Mouse (Mus musculus): ENCODE results near the gene Fcgrt. TPM values are rescaled to one million over a fixed set of nuclear protein-coding genes. Genes with fewer than 3 reads are reported as not detected.
A peak's percentile ranks its signal among the peaks of the same experiment; 100 is the strongest.
"Not testable (repeated sequence)": the region's sequence is repeated elsewhere in the genome, so short reads cannot be mapped to it uniquely, and the experiment has no call there.

The Fcgrt gene
- total RNA-seq, 2 experiments from 2014 or later = 22.0 to 69.0 TPM

- ATAC-seq (ENCODE audit: poor library complexity, severe bottlenecking) = no peak
Observed at GRCm38 (mm10) chr7:45112529-45112928, 8.9 kb upstream of the Fcgrt start.

DNA sequence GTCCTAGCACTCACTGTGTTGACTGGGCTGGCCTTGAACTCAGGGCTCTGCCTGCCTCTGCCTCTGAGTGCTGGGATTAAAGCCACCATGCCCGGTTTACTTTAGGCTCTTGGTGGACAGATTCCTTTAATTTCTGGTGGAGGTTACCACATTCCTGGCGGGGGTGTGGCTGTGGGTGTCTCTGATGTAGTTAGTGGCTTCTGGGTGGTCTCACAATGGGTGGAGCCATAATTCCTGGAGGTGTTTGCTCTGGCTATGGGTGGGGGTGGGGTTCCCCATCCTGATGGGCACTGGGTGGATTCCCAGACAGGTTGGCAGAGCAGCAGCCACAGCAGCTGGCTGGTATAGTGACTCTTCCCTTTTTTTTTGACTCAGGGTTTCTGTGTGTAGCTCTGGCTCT is 8.3 kb upstream of the Fcgrt start:
- ATAC-seq (ENCODE audit: poor library complexity, severe bottlenecking) = no peak

DNA sequence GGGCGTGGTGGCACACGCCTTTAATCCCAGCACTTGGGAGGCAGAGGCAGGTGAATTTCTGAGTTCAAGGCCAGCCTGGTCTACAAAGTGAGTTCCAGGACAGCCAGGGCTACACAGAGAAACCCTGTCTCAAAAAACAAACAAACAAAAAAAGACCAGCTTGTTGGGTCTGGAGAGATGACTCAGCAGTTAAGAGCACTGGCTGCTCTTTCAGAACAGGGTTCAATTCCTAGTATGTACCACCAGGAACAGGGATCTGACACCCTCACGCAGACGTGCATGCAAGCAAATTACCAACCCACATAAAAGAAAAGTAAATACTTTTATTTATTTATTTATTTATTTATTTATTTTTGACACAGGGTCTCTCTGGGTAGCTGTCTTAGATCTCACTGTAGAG is 6.4 kb upstream of the Fcgrt start:
- not testable (repeated sequence) for ATAC-seq (ENCODE audit: poor library complexity, severe bottlenecking)

DNA sequence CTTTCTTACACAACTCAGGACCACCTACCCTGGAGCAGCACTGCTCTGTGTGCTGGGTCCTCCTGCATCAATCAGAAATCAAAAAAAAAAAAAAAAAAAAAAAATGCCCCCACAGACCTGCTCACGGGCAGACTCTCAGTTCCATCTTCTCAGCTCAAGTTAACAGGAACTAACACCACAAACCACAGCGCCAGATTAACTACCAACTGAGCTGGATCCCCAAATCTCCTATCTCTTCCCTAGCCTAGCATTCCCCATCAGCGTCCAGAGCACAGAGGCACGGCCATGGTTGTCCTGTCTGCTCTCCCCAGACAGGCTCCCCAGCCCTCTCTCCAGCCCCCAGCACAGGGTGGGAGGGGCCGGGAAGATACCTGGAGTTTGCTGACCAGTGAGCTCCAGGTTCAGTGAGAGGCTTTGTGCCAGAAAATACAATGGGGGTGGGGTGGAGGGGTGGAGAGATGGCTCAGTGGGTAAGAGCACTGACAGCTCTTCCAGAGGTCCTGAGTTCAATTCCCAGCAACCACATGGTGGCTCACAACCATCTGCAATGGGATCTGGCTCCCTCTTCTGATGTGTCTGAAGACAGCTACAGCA is 3.5 kb upstream of the Fcgrt start:
- ATAC-seq (ENCODE audit: poor library complexity, severe bottlenecking) = peak; percentile 39; the same call in 1 of the 2 replicates

- no peak for ATAC-seq (ENCODE audit: poor library complexity, severe bottlenecking)
Observed at GRCm38 (mm10) chr7:45106441-45106840, 2.8 kb upstream of the Fcgrt start.

DNA sequence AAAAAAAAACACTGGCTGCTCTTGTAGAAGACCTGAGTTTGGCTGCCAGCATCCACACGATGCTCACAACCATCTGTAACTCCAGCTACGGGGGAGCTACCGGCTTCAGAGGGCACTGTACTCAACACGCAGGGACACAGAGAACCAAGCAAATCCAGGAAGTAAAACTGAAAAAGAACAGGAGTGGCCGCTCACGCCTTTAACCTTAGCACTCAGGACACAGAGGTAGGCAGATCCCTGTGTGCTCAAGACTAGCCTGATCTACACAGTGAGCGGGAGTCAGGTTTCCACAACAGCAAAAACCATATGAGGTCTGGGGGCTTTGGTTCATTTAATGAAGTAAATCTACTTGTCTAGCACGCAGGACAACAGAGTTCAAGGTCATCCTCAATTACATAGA is 1.8 kb upstream of the Fcgrt start:
- ATAC-seq (ENCODE audit: poor library complexity, severe bottlenecking) = no peak

DNA sequence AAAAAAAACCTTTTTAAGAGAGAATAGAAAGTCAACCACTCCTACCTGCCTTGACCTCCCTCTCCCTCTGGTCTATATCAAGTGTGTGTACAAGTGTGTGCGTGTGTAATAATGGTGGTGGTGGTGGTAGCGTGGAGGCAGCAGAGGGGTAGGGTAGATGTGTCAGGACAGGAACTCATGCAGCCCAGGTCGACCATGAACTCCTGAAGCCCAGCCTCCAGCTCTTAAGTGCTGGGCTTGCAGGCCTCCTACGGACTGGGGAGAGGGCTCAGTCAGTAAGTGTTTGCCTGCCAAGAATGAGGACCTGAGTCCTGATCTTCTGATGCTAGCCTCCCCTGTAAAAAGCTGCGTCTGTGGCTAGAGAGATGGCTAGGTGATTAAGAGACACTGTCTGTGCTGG is 1.3 kb upstream of the Fcgrt start:
- ATAC-seq (ENCODE audit: poor library complexity, severe bottlenecking) = no peak

DNA sequence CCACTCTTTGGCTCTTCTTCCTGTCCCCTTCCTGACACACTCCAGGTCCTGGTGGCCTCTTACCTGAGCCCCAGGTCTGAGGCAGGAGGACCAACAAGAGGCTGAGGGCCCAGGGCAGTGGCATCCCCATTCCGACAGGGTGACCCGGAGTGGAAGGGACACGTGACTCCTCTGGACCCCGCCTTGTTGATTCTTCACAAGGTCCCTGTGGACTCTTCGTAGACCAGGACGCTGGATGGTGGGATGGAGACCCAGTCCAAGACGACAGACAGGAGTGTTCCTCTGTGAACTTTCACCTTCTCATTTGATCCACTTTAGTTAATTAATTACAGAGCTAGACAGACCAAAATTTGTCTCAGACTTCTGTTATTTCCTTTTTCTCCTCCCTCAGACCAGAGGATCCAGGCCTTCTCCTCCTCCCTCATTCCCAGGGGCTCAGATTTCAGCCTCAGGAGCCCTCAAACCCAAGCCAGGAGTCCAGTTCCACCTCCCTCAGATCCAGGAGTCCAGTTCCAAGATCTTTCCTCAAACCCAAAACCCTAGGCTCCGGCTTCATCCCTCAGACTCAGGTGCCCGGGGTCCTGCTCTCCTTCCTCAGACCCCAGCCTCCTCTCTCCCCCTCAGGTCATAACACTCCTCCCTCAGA is 588 bp downstream of the Fcgrt start:
- no peak for ATAC-seq (ENCODE audit: poor library complexity, severe bottlenecking)

DNA sequence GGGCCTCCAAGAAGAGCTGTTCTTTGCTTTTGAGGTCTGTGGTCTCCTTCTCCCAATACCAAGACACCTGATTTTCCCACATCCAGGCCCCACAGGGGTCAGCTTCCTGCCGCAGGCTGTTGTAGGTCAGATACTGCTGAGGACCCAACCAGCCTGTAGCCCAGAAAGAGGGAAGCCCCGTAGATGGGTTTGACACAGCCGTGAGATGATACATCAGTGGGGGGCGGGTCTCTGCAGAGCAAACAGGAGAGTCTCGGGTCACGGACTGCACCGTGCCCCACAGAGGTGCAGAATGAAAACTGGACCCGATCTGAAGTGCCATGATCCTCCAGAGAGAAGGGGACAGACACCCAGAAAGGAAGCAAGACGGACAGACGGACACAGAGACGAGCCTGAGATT is 1.2 kb downstream of the Fcgrt start:
- no peak for ATAC-seq (ENCODE audit: poor library complexity, severe bottlenecking)

DNA sequence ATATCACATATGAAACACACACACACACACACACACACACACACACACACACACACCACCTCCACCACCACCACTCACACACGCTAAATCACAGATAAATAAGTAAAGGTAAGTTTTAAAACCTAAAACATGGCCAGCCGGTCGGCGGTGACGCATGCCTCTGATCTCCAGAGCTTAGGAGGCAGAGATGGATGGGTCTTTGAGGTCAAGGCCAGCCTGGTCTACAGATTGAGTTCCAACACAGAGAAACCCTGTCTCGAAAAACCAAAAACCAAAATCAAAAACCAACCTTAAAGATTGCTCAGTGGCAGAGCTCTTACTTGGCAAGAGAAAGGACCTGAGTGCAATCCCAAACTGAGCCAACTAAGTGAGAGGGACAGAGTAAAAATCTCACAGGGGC is 3.6 kb downstream of the Fcgrt start:
- no peak for ATAC-seq (ENCODE audit: poor library complexity, severe bottlenecking)

DNA sequence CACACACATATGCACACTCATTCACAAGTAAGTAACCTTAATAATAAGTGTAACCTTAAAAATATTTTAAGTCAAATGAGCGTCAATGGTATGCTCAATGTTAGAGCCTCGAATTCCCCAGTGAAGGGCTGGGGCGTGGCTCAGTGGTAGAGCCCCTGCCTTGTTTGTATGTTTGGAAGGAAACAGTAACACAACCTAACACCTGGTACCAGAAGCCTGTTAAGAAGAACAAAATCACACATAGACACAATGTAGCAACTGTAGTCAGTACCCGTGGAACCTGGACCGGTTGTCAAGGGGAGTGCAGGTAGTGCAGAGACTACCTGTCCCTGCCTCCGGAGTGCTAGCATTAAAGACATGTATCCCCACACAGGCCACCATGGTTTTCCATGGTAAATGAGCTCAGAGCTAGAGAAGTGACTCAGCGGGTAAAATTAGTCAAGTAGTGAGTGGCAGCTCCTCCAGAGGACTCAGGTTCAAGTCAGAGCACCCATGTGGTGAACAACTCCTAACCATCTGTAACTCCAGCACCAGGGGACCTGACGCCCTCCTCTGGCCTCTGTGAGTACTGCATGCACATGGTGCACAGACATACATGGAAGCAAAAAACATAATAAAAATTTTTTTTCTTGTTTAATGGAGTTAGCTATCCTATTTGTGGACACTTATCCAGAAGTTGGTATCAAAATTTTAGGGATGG is 5.0 kb downstream of the Fcgrt start:
- ATAC-seq (ENCODE audit: poor library complexity, severe bottlenecking) = no peak

GRCm38 (mm10) chr7:45097479-45097878 is 6.2 kb downstream of the Fcgrt start:
- ATAC-seq (ENCODE audit: poor library complexity, severe bottlenecking) = no peak

DNA sequence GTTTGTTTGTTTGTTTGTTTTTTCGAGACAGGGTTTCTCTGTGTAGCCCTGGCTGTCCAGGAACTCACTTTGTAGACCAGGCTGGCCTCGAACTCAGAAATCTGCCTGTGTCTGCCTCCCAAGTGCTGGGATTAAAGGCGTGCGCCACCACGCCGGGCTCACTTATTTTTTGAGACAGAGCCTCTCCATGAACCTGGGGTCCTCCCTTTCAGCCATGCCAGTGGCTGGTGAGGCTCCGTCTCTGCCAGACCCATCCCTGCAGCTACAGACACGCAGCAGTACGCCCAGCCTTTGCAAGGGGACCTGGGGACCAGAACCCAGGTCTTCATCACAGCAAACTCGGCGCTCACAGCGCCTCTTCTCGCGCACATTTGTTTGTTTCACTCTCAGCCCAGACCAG is 7.7 kb downstream of the Fcgrt start:
- not testable (repeated sequence) for ATAC-seq (ENCODE audit: poor library complexity, severe bottlenecking)

DNA sequence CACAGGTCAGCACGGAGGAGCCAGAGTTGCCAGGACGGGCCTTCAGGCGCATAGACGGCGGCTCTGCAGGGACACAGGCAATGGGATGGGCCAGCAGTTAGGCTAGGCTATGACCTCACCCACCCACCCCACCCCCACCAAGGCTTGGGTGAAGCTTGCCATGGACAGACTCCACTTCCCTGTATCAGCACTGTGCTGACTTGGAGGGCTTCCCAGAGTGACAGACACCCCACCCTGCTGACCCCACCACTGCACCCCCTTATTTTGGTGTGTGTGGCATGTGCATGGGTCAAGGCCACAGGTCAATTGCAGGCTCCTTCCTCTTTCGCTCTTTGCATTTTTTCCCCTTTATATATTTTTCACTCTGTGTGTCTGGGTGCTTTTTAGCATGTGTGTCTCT is 8.3 kb downstream of the Fcgrt start:
- ATAC-seq (ENCODE audit: poor library complexity, severe bottlenecking) = no peak

DNA sequence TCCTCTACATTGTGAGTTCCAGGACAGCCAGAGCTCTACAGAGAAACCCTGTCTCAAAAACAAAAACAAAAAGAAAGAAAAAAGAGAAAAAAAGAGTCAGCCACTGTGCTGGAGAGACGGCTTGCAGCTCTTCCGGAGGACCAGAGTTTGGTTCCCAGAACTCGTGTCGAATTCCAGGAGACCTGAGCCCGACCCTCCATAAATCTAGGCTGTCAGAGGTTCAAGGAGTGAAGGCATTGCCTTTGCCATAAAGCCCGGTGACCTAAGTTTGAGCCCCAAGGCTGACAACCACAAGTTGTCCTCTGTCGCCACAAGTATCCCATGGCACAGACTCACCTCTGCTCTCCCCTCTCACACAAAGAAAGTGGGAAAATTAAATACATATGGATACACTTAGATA is 9.5 kb downstream of the Fcgrt start:
- no peak for ATAC-seq (ENCODE audit: poor library complexity, severe bottlenecking)

DNA sequence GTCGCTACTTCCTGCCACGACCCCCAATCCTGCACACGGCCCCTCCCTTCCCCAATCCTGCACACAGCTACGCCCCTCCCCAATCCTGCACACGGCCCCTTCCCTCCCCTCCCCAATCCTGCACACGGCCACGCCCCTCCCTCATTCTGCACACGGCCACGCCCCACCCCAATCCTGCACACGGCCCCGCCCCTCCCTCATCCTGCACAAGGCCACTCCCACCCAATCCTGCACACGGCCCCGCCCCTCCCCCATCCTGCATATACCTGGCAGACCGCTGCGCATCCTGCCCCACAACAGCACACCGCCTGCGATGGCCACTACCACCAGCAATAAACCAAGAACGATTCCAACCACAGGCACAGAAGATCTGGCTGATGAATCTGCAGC is 10.1 kb downstream of the Fcgrt start:
- ATAC-seq (ENCODE audit: poor library complexity, severe bottlenecking) = no peak

- ATAC-seq (ENCODE audit: poor library complexity, severe bottlenecking) = no peak
Observed at GRCm38 (mm10) chr7:45092828-45093515, 10.7 kb downstream of the Fcgrt start.

GRCm38 (mm10) chr7:45092048-45092447 is 11.6 kb downstream of the Fcgrt start, which contains the start of gene Rcn3:
TSS of gene Rcn3 (minus strand) at chr7:45092221.
- ATAC-seq (ENCODE audit: poor library complexity, severe bottlenecking) = peak; percentile 50

DNA sequence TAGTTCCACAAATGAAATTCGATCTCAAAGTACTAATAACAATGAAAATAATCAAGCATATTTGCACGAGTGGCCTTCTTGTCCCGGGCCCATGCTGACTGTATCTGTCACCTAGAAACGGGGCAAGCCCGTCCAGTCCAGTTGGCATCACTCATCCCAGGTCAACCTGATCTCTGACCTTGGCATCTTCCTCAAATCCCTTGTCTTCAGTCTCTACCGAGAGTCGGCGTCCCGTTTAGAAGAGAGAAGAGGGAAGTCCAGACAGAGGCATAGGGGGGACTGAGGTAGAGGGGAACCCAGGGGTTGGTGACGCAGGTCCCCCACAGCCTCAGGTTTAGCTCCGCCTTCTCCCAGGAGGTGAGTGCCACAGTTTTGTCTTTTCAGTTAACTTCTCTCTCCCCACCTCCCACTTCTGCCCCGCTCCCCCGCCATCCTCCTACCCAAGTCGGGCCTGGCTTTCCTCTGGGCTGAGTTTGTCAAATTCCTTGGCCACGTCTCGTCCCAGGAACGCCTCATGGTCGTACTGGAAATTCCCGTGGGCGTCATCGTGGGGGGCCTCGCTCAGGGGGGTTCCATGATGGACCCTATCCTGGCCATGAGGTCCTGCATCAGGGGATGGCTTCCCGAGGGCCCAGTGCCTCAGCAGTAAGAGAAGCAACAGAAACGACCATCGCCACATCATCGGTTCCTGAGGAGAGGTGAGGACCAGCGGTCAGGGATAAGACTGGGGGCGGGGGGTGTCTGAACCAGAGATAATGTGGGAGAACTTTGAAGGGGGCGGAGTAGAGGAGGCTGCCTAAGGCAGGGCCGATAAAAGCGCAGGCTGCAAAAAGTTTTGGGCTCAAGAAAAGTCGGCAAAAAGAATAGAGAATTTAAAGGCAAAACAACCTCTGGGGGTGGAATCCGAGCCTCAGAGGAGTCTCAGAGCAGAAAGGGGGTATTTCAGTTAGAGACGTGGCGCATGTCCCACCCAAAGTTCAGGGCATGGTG is 12.4 kb downstream of the Fcgrt start:
- ATAC-seq (ENCODE audit: poor library complexity, severe bottlenecking) = peak; percentile 67

DNA sequence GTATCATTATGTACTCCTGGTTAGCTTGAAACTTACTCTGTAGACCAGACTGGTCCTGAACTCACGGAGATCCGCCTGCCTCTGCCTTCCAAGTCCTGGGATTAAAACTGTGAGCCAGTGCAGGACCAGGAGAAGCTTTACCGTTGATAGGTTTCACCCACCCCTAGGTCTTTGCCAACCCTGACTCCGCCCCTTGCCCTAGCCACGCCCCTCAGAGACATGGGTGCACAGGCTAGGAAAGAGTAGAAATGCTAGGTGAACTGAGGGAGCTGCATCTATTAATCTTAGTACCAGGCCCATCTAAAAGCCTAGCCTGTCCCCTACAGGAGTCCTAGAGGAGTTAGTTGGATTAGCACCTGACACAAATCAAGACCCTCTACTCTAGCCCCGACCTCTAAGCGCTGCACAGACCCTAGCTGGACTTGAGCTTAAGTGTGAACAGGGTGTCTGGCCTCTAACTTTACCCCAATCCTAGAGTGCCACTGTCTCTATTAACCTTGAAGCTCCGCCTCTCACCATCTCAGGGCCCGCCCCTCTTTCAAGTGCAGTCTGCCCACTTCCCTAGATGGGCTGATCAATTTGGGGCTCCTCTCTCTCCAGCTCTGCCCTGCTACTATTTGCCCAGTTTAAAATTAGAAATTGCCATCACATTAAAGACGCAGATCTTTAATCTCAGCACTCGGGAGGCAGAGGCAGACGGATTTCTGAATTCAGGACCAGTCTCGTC is 13.2 kb downstream of the Fcgrt start:
- peak; percentile 59 for ATAC-seq (ENCODE audit: poor library complexity, severe bottlenecking)
